Mouse (Mus musculus) spleen, postnatal 10 days (tissue): ENCODE data around the gene Bcam.
A peak's percentile ranks its signal among the peaks of the same experiment; 100 is the strongest.

Experiments
- DNase-seq, 2 experiments: peaks; one replicate each; pipeline ENCODE4 v3.0.0; 2021 to 2022; ENCODE audit warnings: low spot score in 2 of 2

The Bcam gene

GRCm38 (mm10) chr7:19785874-19786458, 15.2 kb upstream of the Bcam start:
- DNase-seq: no peak

GRCm38 (mm10) chr7:19784764-19785535, 14.1 kb upstream of the Bcam start:
- DNase-seq: peak in 1 of 2 experiments; percentile 45

- DNase-seq: no peak
Measured at GRCm38 (mm10) chr7:19783630-19784029, 12.8 kb upstream of the Bcam start.

GRCm38 (mm10) chr7:19782645-19783044, 11.8 kb upstream of the Bcam start:
- DNase-seq: peak in 1 of 2 experiments; percentile 45

GRCm38 (mm10) chr7:19781741-19782140, 10.9 kb upstream of the Bcam start:
- no peak for DNase-seq

- DNase-seq: no peak
Measured at GRCm38 (mm10) chr7:19779903-19780302, 9.1 kb upstream of the Bcam start.

GRCm38 (mm10) chr7:19778645-19779044, 7.8 kb upstream of the Bcam start:
- DNase-seq: no peak

- DNase-seq: no peak
Measured at GRCm38 (mm10) chr7:19777049-19777723, 6.4 kb upstream of the Bcam start.

- DNase-seq: no peak
Measured at GRCm38 (mm10) chr7:19771682-19772081, 866 bp upstream of the Bcam start.

GRCm38 (mm10) chr7:19770375-19770754, 451 bp downstream of the Bcam start:
- DNase-seq: peak in 1 of 2 experiments; percentile 72

GRCm38 (mm10) chr7:19769434-19770374, 1.1 kb downstream of the Bcam start:
- no peak for DNase-seq

- no peak for DNase-seq
Measured at GRCm38 (mm10) chr7:19769001-19769400, 1.8 kb downstream of the Bcam start.

GRCm38 (mm10) chr7:19768251-19768650, 2.6 kb downstream of the Bcam start:
- DNase-seq: no peak

- DNase-seq: no peak
Measured at GRCm38 (mm10) chr7:19764581-19764980, 6.2 kb downstream of the Bcam start.

- no peak for DNase-seq
Measured at GRCm38 (mm10) chr7:19763829-19764477, 6.9 kb downstream of the Bcam start.

- DNase-seq: no peak
Measured at GRCm38 (mm10) chr7:19762283-19762682, 8.5 kb downstream of the Bcam start.

GRCm38 (mm10) chr7:19760021-19760420, 10.8 kb downstream of the Bcam start:
- no peak for DNase-seq

GRCm38 (mm10) chr7:19758623-19759022, 12.2 kb downstream of the Bcam start:
- no peak for DNase-seq

GRCm38 (mm10) chr7:19755851-19756786, 14.7 kb downstream of the Bcam start:
- DNase-seq: no peak

- no peak for DNase-seq
Measured at GRCm38 (mm10) chr7:19755008-19755407, 15.8 kb downstream of the Bcam start.
